Mouse (Mus musculus) layer of hippocampus, postnatal 25 days (tissue): ENCODE data around the gene Gm2000. TPM values are rescaled to one million over a fixed set of nuclear protein-coding genes. Genes with fewer than 3 reads are reported as not detected.
"Not testable (repeated sequence)": the region's sequence is repeated elsewhere in the genome, so short reads cannot be mapped to it uniquely, and the experiment has no call there.

ENCODE experiments used
- DNase-seq, 2 experiments: peaks; one replicate each; pipeline ENCODE4 v3.0.0; 2022; ENCODE audit warnings: mixed read lengths in 2 of 2, low spot score in 1 of 2; ENCODE audit errors: extremely low spot score in 1 of 2
- total RNA-seq, 2 experiments: library from RNA; stranded (reverse); gene quantifications; 2 replicates each; pipeline ENCODE4 v1.2.3; 2021

The Gm2000 gene
- total RNA-seq, result 100 to 1,000 TPM; 295 to 324 TPM

DNA sequence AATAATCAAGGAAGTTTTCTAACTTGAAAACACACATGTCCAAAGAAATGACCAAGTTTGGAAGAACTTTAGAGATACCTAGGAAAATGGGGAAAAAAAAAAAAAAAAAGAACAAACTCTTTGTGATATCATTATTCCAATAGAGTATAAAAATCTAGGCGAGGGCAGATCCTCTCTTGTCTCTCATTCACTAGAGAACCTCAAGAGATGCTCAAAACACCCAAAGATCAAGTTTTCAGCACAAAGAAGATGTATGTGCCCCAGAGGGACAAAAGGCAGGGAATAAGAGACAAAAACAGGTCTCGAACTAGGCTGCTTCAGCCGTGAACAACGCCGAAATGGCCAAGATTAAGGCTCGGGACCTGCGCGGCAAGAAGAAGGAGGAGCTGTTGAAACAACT lies at the start of gene Gm2000:
Gene Gm2000, plus strand, starts transcription at position 301 of the 400 bp plus-strand sequence.
- no peak for DNase-seq

- no peak for DNase-seq
Observed at GRCm38 (mm10) chr1:156323126-156323525, 42.7 kb upstream of the Gm2000 start.

DNA sequence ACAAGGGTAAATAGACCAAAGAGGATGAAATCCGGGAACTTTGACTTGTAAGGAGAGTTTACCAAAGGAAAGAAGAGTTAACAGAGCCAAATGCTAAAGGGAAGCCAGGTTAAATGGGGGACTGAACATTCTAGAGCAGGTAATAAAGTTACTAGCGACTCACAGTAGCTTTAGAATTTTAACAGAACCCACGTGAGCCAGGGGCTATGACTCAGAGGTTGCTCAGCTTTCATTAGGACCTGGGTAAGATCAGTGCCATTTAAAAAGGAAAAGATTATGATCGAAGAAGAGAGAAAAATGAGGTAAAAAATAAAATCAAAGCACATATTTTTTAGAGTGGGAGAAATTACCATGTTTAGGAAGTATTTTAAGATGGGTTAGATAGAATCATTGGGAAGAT lies 25.0 kb upstream of the Gm2000 start:
- DNase-seq, result no peak

DNA sequence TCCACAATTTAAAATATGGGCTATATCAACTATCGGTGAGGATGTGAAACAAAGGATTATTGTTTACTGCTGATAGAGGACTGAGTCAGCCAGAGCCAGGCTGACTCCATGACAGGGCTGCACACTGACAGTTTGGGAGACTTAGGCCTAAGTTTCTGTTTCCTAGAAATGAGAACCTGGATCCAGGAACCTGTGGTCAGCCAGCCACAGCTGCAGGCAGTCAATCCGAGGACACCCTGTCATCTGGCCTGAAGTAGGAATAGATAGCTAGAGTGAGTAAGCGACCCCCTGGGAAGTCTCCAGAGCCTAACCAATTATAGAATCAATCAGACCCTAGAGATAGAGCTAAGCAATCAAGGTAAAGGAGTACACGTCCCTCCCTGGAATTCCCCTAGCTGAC lies 21.4 kb upstream of the Gm2000 start:
- DNase-seq, result no peak

DNA sequence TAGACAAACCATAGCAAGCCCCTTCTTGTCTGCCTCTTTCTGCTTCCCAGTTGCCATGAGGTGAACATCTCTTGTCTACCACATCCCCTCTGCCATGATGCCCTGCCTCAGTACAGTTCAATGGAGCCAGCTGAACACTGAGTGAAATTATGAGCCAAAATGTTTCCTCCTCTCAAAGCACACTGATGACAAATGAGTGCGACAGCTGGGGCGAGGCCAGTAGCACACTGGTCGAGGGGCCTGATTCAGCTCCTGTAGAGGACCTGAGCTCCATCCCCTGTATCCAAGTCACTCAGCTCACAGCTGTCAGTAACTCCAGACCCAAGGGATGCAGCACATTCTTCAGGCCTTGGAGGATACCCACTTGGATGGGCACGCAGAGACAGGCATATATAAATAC lies 20.2 kb upstream of the Gm2000 start:
- no peak for DNase-seq

- no peak for DNase-seq
Observed at GRCm38 (mm10) chr1:156349031-156349430, 16.8 kb upstream of the Gm2000 start.

- DNase-seq, result no peak
Observed at GRCm38 (mm10) chr1:156350441-156350840, 15.4 kb upstream of the Gm2000 start.

DNA sequence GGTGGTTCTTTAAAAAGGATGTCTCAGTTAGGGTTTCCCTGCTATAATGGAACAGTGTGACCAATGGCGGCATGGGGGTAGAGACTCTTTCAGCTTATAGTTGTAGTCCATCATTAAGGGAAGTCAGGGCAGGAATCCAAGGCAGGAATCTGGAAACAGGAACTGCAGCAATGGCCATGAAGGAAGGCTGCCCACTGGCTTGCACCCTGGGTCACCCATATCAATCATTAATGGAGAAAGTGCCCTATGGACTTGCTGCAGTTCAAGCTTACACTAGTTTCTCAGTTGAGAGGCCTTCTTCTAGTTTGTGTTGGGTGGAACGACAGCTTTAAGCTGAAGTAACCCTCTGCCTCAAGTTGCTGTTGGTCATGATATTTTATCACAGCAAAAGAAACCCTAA lies 13.4 kb upstream of the Gm2000 start:
- no peak for DNase-seq

GRCm38 (mm10) chr1:156381217-156381616 lies 15.4 kb downstream of the Gm2000 start:
- no peak for DNase-seq

DNA sequence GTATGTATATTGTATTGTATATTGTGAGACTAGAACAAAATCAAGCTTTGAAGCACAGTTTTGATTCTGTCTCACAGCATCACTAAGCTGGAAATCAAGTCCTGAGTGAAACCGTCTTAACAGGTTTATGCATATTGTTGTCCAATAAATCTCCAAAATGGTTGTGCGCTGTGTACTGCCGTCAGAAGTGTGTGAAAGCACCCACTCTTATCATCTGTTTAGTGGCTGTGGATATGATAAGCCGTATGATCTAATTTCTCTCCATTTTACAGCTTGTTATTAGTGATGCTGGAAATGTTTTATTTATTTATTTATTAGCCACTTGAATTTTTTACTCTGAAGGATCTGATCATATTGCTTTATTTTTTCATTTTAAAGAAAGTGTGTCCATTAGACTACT lies 20.4 kb downstream of the Gm2000 start:
- DNase-seq, result no peak

DNA sequence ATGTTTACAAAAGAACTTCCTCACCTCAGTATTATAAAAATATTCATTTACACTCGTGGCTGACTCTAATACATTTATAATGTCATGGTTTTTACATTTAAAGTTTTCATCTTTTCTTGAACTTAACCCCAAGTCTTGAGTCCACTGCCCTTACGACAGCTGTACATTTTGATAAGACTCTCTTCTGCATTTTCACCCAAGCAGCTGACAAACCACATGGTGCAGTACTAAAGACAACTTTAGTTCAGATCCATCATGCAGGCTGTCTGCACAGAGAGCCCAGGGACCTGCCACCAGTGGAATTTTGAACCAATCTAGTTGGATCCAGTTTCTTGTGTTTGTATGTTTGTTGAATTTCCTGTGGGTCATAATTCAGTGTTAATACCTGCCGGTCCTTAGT lies 21.0 kb downstream of the Gm2000 start:
- no peak for DNase-seq

- no peak for DNase-seq
Observed at GRCm38 (mm10) chr1:156393148-156393547, 27.3 kb downstream of the Gm2000 start.

DNA sequence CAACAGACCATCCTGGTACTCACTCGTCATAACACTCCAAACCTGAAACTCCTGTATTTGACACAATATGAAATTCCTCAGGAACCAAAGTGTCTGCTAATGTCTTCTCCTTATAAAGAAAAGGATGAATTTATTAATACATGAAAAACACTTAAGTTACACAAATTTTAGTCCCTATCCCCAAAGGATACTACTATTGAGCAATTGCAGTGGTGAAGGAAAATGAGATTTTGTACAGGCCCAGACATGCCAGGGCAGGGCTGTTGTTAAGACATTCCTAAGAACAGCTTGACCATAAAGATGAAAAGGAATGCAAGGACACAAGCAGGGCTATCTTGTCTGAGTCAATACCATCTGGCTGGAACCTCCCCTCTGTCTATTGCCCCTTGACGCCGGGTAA lies 34.3 kb downstream of the Gm2000 start:
- not testable (repeated sequence) for DNase-seq

DNA sequence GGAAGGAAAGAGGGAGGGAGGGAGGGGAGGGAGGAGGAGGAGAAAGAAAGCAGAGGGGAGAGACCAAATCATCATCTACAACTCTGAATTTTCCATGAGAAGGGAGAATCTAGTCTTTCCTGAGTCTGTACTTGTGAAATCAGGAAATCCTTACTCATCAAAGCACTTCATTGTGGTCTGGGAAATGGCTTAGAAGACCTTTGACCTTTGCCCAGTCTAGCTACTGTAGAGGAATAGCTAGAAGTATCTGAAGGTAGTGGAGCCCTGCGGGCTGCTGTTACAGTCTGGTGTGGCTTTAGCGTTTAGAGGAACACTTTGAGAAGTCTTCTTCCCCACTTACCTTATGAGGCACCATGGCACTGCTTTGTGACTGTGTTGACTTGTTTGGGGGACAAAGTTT lies 36.7 kb downstream of the Gm2000 start:
- no peak for DNase-seq

DNA sequence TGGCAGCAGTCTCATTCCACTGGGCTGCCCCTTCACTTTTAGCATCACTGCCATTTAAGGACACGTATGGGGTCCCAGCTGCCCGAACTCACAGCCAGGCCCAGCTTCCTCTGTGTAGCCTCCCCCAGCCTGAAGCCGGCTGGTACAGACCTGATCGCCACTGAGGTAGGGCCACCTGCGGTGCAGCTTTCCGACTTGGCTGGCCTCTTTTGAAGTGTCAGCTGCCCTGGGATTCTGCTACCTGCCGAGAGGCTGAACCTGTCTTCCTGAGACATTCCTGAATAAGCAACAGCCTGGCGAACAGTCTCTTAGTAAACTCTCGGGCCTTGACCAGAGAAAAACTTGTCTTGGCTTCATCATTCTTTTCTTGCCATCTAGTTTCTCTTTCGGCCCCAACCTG lies 37.4 kb downstream of the Gm2000 start:
- DNase-seq, result no peak

- DNase-seq, result no peak
Observed at GRCm38 (mm10) chr1:156408004-156408403, 42.2 kb downstream of the Gm2000 start.

- no peak for DNase-seq
Observed at GRCm38 (mm10) chr1:156408521-156408920, 42.7 kb downstream of the Gm2000 start.

Other genes starting within 250 kb of the Gm2000 start
- 10 to 100 TPM; 15.3 to 15.8 TPM for gene Fam163a, start 161.0 kb upstream of the Gm2000 start, total RNA-seq
- 1 to 10 TPM; 4.5 to 6.2 TPM for gene Tdrd5, start 62.4 kb upstream of the Gm2000 start, total RNA-seq
- gene Nphs2, start 55.3 kb upstream of the Gm2000 start, total RNA-seq, result under 1 TPM in 1 of 2 experiments, not detected in 1; 0.15 TPM
- 1 to 10 TPM in 1 of 2 experiments, under 1 TPM in 1; 0.47 to 1.5 TPM for gene Axdnd1, start 55.1 kb downstream of the Gm2000 start, total RNA-seq
- gene Soat1, start 108.3 kb downstream of the Gm2000 start, total RNA-seq, result 10 to 100 TPM; 41.2 to 47.1 TPM
- 10 to 100 TPM; 45.3 to 48.8 TPM for gene Gm10031, start 158.0 kb downstream of the Gm2000 start, total RNA-seq
- gene Abl2, start 192.7 kb downstream of the Gm2000 start, total RNA-seq, result 10 to 100 TPM; 78.2 to 83.8 TPM